Mouse (Mus musculus): ENCODE measurements around the gene Rfx2. TPM values are rescaled to one million over a fixed set of nuclear protein-coding genes. Genes with fewer than 3 reads are reported as not detected.

The Rfx2 gene
- total RNA-seq, 2 experiments from 2014 or later = 5.5 to 5.7 TPM

DNA sequence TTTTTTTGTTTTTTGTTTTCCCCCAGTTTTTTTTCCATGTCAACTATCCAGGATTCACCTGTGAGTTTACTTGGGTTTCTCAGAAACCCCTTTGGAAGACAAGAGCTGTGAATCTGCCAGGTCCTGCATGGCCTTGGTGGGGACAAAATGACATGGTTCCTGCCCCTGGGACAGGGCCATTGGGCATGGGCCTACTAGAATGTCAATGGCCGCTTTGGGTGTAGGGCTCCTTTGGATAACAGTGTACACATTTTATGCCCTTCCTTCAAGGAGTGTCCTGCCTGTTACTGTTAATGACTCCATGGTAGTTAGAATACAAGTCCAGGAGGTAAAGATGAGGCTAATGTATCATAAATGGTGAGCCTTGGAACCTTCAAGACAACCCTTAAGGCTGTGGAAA is 2.1 kb upstream of the Rfx2 start:
- DNase-seq = no peak

DNA sequence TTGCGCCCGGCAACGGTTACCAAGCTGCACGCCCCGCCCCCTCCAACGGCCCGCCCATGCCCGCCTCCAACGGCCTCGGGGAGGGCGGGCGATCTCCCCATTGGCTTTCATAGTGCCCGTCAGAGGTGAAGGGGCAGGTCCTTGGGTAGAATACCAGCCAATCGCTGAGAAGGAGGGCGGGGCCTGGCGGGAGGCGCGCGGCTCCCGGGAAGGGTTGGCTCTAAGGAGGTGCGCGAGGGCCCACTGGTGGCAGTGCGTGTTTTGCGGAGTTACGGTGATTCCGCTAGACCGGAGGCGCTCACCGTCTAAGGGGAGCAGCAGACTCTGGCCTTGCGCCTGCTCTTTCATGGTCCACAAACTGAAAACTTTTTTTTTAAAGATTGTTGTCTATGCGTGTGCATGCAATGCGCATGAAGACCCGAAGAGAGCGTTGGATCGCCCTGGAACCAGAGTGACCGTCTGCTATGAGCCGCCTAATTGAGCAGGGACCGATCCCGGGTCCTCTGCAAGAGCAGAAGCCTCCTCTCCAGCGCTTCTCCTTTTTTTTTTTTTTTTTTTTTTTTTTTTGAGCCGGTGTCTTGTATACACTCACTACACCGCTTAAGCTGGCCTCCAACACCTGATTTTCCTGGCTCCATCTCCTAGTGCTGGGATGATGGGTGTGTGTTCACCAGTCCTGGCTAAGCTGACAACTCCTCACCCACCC is 451 bp upstream of the Rfx2 start:
- DNase-seq = peak; percentile 99

DNA sequence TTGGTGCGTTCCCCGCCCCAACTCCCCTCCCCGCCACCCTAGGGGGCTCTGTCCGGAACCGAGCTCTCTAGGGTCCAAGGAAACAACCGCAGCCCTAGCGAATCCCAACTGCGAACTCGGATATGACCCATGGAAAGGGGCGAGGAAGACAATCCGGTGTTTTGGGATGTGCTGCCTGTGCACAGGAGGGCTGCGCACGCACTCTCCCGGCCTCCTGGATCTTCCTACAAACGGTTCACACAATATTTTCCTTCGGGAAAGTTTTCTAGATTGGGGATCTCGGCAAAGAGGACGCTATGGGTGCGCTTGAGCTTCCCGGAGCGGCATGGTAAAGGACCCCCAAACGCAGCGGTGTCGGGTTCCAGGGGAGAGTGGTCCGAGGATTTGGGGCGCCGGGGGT is 1.0 kb downstream of the Rfx2 start:
- peak; percentile 40 for DNase-seq

DNA sequence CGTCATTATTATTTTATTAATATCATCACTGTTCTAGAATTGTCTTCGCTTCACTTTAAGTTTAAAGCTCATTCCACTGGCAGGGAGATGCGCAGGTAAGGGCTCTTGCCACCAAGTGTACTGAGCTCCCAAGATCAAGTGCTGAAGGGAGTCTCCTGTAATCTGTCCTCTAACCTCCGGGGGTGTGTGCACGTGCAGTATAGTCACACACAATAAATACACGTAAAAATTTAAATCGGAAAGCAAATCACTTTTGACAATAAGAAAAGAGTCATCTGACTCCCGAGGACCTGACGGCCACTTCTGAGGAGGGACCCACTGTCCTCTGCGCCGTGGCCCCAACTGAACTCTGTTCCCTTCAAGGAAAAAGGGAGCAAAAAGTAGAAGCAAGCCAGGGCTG is 1.6 kb downstream of the Rfx2 start:
- DNase-seq = no peak

DNA sequence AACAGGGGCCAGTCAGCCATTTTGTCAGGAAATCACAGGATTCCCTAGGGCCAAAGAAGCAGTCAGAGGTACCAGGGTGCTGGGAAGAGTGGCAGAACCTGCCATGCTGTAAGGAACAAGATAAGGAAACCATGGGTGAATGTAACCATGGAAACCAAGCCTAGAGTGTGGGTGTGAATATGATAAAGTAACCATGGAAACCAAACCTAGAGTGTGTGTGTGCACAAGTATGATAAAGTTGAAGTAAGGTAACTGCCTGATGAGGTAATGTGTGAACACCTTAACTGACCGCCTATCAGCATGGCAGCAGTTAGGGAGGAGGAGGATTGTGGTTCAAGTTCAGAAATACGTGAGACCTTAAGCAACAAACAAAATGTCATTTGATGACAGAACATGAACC is 4.1 kb downstream of the Rfx2 start:
- no peak for DNase-seq

DNA sequence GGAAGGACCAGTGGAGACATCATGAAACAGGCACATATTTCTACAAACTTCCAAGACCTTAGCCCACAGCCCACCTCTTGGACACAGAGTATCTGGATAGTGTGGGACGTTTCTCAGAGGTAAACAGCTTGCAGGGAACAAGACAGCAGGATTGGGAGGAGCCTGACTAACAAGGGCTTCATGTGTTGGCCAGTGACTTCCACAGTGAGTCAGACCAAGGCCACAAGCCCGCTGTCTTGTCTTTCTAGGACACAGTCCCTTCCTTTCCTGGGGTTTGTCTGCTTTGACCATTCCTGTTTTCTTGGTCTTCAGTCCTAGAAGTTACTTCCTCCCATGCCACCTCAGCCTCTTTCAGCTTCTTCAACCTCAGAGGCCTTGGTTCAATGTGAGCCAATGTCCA is 7.5 kb downstream of the Rfx2 start:
- DNase-seq = no peak

DNA sequence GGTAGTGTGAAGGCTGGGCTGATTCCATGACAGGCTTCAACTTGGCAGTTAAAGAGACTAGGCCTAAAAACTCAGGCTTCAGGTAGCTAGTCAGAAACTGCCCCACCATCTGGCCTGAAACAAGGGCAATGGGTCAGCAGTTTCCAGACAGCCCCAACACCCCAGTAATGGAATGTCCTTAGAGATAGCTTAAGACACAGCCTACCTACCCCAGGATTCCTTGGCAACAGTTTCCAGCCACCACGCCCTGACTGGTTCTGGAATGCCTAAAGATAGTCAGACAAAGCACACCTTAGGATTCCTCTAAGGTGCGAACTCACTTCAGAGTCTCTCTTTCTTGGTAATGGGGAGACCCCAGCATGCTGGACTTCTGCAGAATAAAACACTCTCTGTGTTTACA is 8.4 kb downstream of the Rfx2 start:
- DNase-seq = no peak

DNA sequence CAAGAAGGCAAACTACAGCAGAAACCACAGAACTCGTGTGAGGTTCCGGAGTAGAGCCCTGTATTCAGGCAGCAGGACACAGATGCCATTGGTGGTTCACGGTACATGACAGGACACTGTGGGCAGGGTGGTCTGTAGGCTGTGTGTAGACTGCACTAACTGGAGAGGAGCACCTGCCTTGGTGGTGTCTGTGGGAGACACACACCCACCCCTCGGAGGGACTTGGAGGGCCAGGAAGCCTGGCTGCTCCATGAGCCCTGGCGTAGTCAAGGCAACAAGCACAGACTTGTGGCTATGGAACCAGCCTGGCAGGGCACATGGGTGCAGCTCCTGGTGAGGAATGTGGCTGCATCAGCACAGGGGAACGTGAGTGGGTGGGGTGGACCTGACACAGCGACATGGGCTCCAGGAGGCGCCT is 11.1 kb downstream of the Rfx2 start:
- no peak for DNase-seq

DNA sequence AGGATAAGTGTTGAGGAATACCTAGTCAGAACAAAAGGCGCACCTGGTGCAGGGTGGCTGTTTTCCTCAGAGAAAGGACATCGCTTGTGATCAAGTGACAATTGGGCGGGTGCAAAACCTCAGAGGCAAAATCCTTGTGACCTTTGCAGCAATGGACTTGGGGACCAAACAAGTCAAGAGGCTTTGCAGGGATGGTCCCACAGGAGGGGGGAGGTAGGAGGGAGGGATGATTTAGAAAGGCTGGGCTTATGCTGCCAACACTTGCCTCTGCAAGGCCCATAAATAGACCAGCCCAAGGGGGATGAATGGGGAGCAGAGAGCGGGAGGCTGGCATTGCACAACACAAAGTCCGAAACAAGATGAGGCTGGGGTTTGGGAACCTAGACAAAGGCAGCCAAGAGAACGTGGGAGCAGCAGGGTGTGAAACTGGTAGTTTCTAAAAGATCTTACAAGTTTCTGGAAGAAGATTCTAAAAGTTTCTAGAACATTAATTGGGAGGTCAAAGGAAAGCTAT is 11.7 kb downstream of the Rfx2 start:
- no peak for DNase-seq

DNA sequence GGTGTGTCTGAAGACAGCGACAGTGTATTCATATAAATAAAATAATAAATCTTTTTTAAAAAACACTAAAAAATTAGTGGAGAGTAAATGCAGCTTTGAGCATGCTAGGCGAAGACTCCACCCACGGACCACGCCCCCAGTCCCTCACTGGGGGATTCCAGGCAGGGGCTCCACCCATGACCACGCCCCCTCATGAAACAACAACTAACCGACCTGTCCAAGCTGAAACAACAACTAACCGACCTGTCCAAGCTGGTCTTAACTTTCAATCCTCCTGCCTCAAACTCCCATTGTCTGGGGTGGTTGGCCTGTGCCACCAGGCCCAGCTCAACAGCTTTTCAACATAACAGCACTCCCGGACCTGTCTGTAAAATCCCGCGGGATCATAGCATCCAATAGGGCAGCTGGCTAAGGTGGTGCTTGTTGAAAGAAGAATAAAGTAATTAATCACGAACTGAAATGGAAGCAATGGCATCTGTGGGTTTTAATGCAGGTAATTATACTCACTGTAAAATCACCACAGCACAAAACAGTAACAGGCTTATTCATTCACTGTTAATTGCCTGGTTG is 12.7 kb downstream of the Rfx2 start:
- no peak for DNase-seq

DNA sequence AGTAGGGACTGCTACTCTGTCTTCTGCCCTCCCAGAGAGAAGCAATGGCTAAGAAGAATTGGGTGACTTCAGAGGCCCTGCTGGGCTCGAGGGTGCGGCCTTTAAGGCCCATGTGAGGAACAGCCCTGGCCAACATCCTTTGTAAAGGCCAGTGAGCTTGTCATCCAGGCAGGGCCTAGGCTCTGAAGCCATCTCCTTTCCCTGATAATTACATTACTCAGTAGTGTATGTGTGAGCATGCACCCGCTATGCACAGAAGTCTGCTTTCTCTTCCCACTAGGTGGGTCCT is 15.8 kb downstream of the Rfx2 start:
- no peak for DNase-seq

DNA sequence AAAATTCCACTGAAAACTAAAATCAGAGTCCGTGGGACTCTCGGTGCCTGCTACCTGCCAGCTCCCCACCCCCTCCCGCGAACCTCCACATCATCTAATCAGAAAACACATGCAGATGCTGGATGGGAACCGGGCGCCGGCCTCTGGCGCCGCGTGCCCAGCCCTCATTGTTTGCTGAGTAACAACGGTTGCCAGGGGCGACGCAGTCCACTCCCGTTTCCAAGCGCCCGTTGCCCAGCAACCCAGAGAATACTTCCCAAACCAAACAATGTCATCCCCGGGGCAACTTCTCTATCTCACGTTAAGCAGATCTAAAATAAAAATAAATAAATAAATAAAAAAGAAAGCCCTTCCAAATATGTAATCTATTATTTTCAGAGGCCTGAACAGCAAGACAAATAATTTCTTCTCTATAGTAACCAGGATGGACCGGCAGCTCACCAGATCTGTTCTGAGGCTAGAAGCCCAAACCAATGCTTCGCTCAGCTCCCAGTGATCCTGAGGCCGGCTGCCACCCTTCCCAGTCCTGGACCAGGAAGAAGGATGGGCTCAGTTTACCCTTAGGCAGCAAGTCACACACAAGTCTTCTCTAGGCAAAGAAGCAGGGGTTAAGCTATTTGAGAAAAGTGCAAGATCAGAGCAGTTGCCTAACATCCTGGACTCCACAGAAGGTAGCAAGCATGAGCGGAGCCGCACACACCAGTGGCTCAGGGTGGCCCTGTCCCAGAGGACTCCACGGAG is 16.3 kb downstream of the Rfx2 start:
- DNase-seq = peak; percentile 82

DNA sequence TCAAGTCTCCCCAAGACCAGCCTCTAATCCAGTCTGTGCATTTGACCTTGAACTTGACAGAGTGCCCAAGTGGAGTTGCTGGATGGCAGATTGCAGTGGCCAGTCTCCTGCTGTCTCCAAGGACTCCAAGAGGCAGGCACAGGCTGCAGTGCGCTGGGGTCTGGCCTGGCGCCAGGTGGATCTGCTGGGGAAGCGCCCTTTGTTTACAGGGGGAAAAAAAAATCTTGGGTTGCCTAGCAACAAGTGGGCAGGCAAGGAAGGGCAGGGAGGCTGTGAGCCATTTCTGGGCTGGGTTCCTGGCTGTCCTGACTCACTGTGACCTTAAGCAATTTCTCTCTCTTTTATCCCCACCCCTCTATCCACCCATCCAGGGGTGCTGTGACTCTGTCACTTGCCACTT is 20.6 kb downstream of the Rfx2 start:
- DNase-seq = peak; percentile 97

DNA sequence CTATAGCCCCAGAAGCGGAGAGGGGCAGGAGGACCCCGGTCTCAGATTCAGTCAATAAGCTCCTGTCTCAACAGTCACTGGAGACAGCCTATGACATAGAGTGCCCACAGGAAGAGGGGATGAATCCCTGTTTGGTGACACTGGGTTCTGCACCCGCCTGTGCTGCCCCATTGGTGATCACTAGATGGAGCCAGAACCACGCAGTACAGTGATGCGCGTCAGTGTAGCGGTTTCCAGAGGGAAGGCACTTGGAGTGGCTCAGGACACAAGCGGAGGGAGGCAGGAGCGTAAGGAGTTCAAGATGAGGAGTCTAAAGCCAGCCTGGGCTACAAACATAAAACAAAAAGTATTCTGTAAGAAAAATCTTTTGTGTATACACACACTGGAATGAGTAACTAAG is 22.3 kb downstream of the Rfx2 start:
- peak; percentile 88 for DNase-seq

DNA sequence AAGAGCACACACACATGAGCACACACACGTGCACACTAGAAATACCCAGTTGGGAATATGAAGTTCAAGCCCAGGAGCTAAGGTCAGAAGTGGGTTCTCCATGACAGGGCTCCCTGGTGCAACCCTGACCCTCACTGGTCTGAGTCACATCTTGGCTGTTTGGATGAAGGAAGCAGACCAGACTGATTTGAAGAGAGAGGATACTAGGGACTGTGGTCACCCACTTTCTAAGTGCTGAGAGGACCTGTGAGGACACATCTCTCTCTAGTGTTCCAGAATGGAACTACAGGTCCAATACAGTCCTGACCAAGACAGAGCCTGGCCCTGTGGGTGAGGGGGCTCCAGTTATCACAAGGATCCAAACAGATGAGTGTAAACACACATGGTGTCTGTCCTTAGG is 25.0 kb downstream of the Rfx2 start:
- peak; percentile 54 for DNase-seq

DNA sequence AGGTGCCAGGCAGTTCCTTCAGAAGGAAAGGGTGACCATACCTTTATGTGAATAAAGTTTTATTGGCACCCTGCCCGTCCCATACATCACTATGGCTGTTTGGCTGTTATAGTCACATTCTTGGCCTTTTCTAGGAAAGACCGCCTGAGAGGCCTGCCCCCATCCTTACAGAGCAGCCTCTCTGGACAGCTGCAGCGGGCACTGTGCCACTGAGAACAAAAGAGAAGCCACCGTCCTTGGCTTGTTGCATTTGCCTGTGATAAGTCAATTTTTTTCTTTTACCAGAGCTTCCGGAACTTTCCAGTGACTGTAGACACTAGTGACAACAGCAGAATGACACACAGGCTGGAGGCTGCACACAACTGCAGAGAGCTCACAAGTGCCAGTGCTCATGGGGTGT is 25.9 kb downstream of the Rfx2 start:
- peak; percentile 79 for DNase-seq

DNA sequence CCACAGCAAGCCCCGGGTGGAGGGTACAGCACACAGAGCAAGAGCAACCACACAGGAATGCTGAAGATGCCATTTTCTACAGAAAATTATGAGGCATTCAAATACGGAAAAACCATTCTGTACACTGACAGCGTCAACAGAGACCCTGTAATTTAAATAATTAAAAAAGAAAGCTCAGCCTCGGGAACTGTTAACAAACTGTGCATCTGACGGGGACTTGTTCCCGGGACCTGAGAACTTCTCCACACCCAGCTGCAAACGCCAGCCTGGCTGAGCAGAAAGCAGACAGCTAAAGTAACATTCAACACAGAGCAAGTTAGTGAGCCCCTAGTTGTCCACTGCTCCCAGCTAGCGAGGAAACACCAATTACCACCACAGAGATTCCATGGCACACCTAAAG is 28.7 kb downstream of the Rfx2 start:
- no peak for DNase-seq

DNA sequence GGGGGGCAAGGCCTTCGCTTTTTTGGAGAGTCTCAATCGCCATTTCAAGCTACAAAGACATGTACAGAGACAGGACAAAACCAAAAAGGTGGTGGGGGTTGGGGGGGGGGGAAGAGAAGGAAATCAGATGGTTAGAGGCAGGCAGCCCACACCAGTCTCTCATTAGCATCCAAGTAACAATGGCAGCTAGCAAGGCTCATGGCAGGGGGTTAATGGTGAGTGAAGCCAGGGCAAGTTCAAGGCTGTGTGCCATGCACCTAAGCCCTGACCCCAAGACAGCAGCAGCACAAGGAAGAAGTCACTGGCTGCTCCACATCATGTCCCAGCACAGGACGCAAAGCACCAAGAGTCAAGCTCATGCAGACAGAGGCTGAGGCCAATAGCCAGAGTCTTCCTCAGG is 31.5 kb downstream of the Rfx2 start:
- no peak for DNase-seq

DNA sequence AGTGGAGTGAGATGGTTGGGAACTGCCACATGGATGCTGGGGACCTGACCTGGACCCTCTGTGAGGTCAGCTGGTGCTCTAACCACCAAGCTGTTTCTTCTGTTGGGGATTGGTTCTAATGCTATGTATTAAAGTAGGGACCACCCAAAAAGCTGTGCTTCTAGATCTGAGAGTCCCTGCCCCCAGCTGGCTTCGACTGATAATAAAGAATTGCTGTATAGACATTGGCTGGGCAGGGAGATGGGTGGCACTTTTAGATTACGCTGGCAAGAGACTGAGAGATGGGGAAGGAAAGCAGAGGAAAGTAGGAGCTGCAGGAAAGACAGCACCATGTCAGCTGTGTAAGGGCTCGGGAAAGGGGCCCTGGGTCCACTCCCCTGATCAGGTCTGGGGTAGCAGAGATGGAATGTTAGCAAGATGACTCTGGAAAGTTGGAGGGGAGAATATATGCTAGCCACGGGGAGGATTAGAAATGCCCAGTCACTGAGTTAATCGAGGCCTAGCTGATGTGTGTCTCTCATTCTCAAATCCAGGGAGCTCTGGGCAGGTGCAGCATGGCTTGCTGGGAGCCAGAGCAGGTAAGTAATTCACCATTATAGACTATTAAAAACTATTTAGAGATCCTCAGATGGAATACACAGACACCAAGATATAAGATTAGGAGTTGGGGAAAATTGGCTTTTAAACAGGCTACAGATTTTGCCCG is 37.0 kb downstream of the Rfx2 start:
- DNase-seq = no peak

DNA sequence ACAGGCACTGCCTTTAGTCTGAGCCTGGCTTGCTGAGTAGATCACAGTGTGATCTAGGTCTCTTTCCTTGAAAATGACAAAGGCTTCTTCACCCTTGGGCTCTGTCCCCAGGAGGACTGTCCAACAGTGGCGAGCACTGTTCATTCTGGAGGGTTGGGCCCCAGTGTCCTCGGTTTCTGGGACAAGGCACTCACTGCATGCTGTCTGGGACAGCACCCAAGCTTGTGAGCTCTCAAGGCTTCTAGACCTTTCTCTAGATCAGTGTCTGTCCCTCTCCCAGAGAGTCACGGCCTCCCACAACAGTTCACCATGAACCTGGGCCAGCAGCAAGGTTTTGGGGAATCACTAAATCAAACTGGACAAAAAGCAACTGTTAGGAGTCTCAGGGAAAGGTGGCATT is 38.2 kb downstream of the Rfx2 start:
- no peak for DNase-seq

DNA sequence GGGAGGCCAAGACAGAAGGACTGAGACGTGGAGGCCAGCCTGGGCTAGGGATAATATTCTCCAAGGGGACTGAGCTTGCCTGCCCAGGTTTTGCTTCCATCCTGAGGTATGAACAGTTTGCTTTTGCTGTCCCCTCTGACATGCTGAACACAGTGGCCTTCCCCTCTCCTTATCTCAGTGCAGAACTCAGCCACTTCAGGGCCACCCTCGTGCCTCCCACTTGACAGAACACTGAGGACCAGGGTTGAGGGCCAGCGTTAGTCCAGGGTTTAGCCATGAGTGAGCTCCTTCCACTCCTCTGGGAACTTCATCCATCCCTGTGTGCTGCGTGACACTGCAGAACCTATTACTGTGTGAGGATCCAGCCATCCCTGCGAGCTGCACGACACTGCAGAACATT is 41.5 kb downstream of the Rfx2 start:
- no peak for DNase-seq

DNA sequence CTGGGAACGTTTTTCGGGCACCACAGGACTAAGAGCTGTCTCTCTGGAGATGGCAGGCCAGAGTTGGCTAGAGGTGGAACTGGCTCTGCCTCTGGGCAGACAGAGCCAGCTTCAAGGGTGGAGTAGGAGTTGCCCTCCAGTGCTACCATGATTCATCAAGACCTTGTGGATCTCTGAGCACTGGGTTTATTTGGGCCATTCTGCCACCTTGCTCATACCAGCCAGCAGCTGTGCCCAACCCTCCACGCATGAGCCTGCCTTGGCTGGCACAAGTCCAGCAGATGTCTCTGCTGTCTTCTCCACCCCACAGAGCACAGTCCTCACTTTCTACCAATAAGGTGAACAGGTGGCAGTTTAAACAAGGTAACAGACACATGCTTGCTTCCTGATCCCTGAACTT is 41.9 kb downstream of the Rfx2 start:
- DNase-seq = peak; percentile 67

DNA sequence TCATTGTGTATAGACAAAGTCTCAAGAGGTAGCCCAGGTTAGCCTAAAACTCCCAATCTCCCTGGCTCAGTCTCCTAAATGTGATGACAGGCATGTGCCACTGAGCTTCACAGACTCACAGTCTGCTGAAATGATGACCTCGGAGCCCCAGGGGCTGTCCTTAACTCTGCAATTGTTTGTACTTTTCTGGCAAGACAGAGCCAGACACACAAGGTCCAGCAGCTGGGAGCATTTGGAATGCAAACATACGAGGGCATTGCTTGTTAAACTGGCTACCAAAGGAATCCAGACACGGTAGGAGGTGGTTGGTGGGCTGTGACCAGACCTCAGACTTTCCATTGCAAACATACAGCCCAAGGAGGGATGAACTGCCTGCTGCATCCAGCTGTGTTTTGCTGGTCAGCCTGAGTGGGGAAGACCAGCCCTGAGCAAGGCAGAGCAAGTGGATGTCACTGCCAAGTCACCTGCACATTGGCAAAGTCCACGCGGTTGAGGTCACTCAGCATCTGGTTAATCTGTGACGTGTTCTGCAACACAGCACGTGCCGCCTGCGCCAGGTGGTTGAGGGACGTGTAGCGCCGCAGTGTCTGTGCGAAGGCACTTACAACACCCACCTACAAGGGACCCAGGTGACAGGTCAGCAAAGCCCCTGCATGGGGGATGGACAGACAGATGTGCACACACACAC is 50.4 kb downstream of the Rfx2 start:
- DNase-seq = no peak
